Mouse (Mus musculus): ENCODE measurements at regions not wholly inside any gene's neighbourhood (a gene's known extent, or its start where the extent isn't known, plus 50 kb on each side); places are given as distances from the start of the nearest gene placed in this dataset.

DNA sequence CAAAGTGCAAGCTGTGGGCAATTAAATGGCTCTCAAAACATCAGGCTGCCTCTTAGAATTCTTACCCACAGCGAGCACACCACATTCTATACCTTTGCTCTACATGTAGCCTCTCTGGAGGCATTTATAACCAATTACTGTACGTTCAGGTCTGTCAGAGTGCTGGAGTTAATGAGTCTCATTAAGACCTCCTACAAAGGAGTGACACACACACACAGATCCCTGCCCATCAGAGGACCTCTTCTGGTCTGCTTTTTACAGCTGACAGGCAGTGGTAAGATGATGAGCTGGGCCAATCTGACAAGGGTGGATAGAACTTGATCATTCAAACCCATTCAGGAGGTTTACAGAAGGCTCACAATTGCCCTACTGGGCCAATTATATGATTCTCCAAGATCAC lies 110.4 kb upstream of the Lhx8 start:
- WGBS: 48% methylated on average over 2 of the region's 2 CpGs

DNA sequence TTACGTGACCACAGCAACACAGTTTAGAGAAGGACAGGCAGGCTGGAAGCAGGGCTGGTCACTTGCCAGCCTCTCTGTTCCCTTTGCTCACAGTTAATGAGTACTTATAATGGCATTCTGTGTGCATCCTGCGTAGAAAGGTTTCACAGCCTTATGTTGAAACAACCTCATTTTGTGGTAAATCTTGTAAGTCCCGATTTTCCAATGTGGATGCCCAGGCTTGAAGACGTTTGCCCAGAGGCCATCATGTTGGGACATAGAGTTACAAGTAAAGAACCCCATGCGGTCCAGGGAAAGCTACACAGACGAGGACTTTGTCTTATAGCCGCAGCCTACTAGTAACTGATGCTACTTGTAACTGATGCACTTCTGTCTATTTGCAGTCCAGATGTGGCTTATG lies 100.4 kb upstream of the Lhx8 start:
- no peaks in the 10 kb centered on the region for H3K36me3 ChIP-seq
- H3K27ac ChIP-seq (replicated peaks): no peak overlapping the region
- H3K4me3 ChIP-seq: no peak overlapping the region
- no peaks in the 10 kb centered on the region for H3K27me3 ChIP-seq
- H3K4me2 ChIP-seq: no peak overlapping the region
- no peak for ATAC-seq (ENCODE audit: low FRiP score, low read depth)
- no peak overlapping the region for H3K9ac ChIP-seq
- 82% methylated on average over 7 of the region's 7 CpGs for WGBS
- no peaks in the 10 kb centered on the region for H3K4me1 ChIP-seq (replicated peaks)
- no peaks in the 10 kb centered on the region for H3K9me3 ChIP-seq

More for the DNA sequence above, 110.4 kb upstream of the Lhx8 start:
- H3K27ac ChIP-seq (replicated peaks): no peak overlapping the region
- H3K4me1 ChIP-seq (replicated peaks): no peaks in the 10 kb centered on the region
- H3K36me3 ChIP-seq: no peaks in the 10 kb centered on the region
- ATAC-seq (ENCODE audit: low FRiP score, low read depth): no peak
- no peak overlapping the region for H3K4me3 ChIP-seq
- H3K9ac ChIP-seq: no peak overlapping the region
- H3K4me2 ChIP-seq: no peak overlapping the region
- no peaks in the 10 kb centered on the region for H3K27me3 ChIP-seq
- no peaks in the 10 kb centered on the region for H3K9me3 ChIP-seq

- ATAC-seq (ENCODE audit: low FRiP score, low read depth): no peak
- H3K9ac ChIP-seq: no peak overlapping the region
- no peaks in the 10 kb centered on the region for H3K4me1 ChIP-seq (replicated peaks)
- H3K36me3 ChIP-seq: no peaks in the 10 kb centered on the region
- no peaks in the 10 kb centered on the region for H3K27me3 ChIP-seq
- WGBS: 88% methylated on average over 6 of the region's 6 CpGs
- no peaks in the 10 kb centered on the region for H3K9me3 ChIP-seq
- no peak overlapping the region for H3K4me2 ChIP-seq
- H3K27ac ChIP-seq (replicated peaks): no peak overlapping the region
- no peak overlapping the region for H3K4me3 ChIP-seq
These were observed 99.2 kb upstream of the Lhx8 start for GRCm38 (mm10) chr3:154429666-154430065.

DNA sequence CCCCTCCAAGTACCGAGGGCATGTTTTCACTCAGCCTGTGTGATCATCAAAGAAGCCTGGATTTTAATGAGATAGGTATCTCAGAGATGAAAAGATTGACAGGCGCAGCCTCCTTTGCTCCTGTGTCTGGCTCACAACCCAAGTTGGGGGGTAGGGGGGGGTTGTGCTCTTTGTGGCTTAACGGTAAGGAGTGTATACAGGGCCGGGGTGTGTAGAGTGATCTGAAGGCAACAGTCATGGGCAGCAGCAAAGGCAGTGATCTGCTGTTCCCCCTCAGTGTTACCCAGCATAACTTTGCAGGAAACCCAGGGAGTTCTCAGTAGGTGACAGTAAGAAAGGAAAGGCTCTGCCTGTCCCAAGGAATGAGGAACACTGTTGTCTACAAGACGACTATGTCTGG lies 94.1 kb upstream of the Lhx8 start:
- Histone ChIP-seq H3K4me2 (no peak overlapping the region), H3K9me3 (no peaks in the 10 kb centered on the region), H3K27me3 (no peaks in the 10 kb centered on the region), H3K27ac (replicated peaks) (no peak overlapping the region), H3K36me3 (no peaks in the 10 kb centered on the region), H3K4me1 (replicated peaks) (no peaks in the 10 kb centered on the region), H3K4me3 (no peak overlapping the region), H3K9ac (no peak overlapping the region)
- 79% methylated on average over 5 of the region's 5 CpGs for WGBS
- ATAC-seq (ENCODE audit: low FRiP score, low read depth): no peak

GRCm38 (mm10) chr3:154421461-154421950 lies 91.0 kb upstream of the Lhx8 start:
- 84% methylated on average over 7 of the region's 7 CpGs for WGBS

GRCm38 (mm10) chr3:154418177-154418832 lies 87.8 kb upstream of the Lhx8 start:
- WGBS: 81% methylated on average over 4 of the region's 4 CpGs
- H3K27me3 ChIP-seq: no peaks in the 10 kb centered on the region
- no peaks in the 10 kb centered on the region for H3K4me1 ChIP-seq (replicated peaks)
- no peaks in the 10 kb centered on the region for H3K9me3 ChIP-seq
- ATAC-seq (ENCODE audit: low FRiP score, low read depth): no peak
- H3K9ac ChIP-seq: no peak overlapping the region
- H3K4me2 ChIP-seq: no peak overlapping the region
- H3K36me3 ChIP-seq: no peaks in the 10 kb centered on the region
- H3K27ac ChIP-seq (replicated peaks): no peak overlapping the region
- no peak overlapping the region for H3K4me3 ChIP-seq

More at GRCm38 (mm10) chr3:154421461-154421950, 91.0 kb upstream of the Lhx8 start:
- H3K9ac ChIP-seq: no peak overlapping the region
- H3K9me3 ChIP-seq: no peaks in the 10 kb centered on the region
- H3K4me1 ChIP-seq (replicated peaks): no peaks in the 10 kb centered on the region
- no peak overlapping the region for H3K4me3 ChIP-seq
- H3K4me2 ChIP-seq: no peak overlapping the region
- no peak for ATAC-seq (ENCODE audit: low FRiP score, low read depth)
- no peak overlapping the region for H3K27ac ChIP-seq (replicated peaks)
- no peaks in the 10 kb centered on the region for H3K27me3 ChIP-seq
- no peaks in the 10 kb centered on the region for H3K36me3 ChIP-seq

DNA sequence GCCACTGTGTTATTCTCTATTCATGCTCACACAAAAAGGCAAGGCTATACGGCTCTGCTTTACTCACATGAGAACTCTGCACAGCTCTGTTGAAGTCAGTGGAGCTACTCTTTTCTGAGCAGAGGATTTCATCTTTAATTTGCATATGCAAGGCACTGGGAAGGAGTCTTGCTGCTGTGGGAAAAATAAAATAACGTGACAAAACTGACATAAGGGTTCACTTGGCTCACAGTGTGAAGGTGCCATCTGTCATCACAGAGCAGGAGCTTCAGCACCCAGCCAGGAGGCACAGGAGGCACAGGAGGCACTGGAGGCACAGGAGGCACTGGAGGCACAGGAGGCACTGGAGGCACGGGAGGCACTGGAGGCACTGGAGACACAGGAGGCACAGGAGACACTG lies 83.9 kb upstream of the Lhx8 start:
- Histone ChIP-seq H3K27ac (replicated peaks) (no peak overlapping the region), H3K27me3 (no peaks in the 10 kb centered on the region), H3K36me3 (no peaks in the 10 kb centered on the region), H3K9ac (no peak overlapping the region), H3K4me1 (replicated peaks) (no peaks in the 10 kb centered on the region), H3K4me2 (no peak overlapping the region), H3K4me3 (no peak overlapping the region), H3K9me3 (no peaks in the 10 kb centered on the region)
- ATAC-seq (ENCODE audit: low FRiP score, low read depth): no peak
- WGBS: 57% methylated on average over 3 of the region's 3 CpGs

- 100% methylated on average over 2 of the region's 2 CpGs for WGBS
- H3K4me3 ChIP-seq: no peak overlapping the region
- ATAC-seq (ENCODE audit: low FRiP score, low read depth): no peak
These were observed 79.8 kb upstream of the Lhx8 start for GRCm38 (mm10) chr3:154410292-154410691.

GRCm38 (mm10) chr3:154402081-154402480 lies 71.6 kb upstream of the Lhx8 start:
- 69% methylated on average over 4 of the region's 4 CpGs for WGBS
- Histone ChIP-seq H3K4me1 (replicated peaks) (no peaks in the 10 kb centered on the region), H3K27ac (replicated peaks) (no peak overlapping the region), H3K4me3 (no peak overlapping the region), H3K36me3 (no peaks in the 10 kb centered on the region), H3K4me2 (no peak overlapping the region), H3K9ac (no peak overlapping the region), H3K9me3 (no peaks in the 10 kb centered on the region), H3K27me3 (no peaks in the 10 kb centered on the region)
- ATAC-seq (ENCODE audit: low FRiP score, low read depth): no peak

More at GRCm38 (mm10) chr3:154410292-154410691, 79.8 kb upstream of the Lhx8 start:
- no peaks in the 10 kb centered on the region for H3K36me3 ChIP-seq
- no peak overlapping the region for H3K4me2 ChIP-seq
- no peak overlapping the region for H3K27ac ChIP-seq (replicated peaks)
- no peaks in the 10 kb centered on the region for H3K4me1 ChIP-seq (replicated peaks)
- H3K27me3 ChIP-seq: no peaks in the 10 kb centered on the region
- H3K9ac ChIP-seq: no peak overlapping the region
- no peaks in the 10 kb centered on the region for H3K9me3 ChIP-seq

DNA sequence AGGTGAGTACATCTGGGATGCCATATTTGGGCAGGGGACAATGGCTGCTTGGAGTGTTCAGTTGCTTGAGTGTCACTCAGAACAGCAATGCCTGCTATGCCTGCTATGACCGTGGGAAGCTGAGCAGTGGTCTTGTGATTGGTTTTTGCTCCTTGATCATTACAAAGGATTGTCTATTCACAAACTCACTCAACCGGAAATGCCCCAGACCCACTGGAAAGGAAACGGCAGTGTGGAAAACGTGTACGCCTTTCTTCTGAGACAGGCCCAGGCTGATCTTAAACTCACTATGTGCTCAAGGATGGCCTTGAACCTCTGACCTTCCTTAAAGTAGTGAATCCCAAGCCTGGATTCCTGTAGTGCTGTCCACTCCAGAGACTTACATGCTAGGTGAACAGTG lies 63.2 kb upstream of the Lhx8 start:
- no peak overlapping the region for H3K4me3 ChIP-seq
- H3K27me3 ChIP-seq: no peaks in the 10 kb centered on the region
- H3K4me2 ChIP-seq: no peak overlapping the region
- H3K27ac ChIP-seq (replicated peaks): no peak overlapping the region
- H3K36me3 ChIP-seq: no peaks in the 10 kb centered on the region
- no peak overlapping the region for H3K9ac ChIP-seq
- H3K9me3 ChIP-seq: no peaks in the 10 kb centered on the region
- ATAC-seq (ENCODE audit: low FRiP score, low read depth): no peak
- 56% methylated on average over 5 of the region's 5 CpGs for WGBS
- no peaks in the 10 kb centered on the region for H3K4me1 ChIP-seq (replicated peaks)

DNA sequence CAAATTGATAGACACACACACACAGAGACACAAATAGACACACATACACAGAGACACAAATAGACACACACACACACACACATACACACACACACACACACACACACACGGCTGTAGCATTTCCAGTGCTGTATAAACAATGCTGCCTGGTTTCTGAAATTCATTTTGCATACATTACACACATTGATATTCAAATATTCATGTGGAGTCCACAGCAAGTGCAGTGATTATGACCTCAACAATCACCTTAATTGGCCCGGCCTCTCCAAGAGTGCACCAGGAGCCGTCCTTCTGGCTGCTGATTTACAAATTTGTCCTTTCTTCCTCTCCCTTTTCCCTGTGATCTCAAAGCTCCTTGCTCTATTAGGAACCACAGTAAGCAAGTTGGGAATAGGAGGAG lies 61.2 kb upstream of the Lhx8 start:
- no peaks in the 10 kb centered on the region for H3K27me3 ChIP-seq
- H3K27ac ChIP-seq (replicated peaks): no peak overlapping the region
- H3K4me2 ChIP-seq: no peak overlapping the region
- no peaks in the 10 kb centered on the region for H3K36me3 ChIP-seq
- no peak for ATAC-seq (ENCODE audit: low FRiP score, low read depth)
- 32% methylated on average over 3 of the region's 3 CpGs for WGBS
- no peaks in the 10 kb centered on the region for H3K4me1 ChIP-seq (replicated peaks)
- no peaks in the 10 kb centered on the region for H3K9me3 ChIP-seq
- no peak overlapping the region for H3K4me3 ChIP-seq
- H3K9ac ChIP-seq: no peak overlapping the region

DNA sequence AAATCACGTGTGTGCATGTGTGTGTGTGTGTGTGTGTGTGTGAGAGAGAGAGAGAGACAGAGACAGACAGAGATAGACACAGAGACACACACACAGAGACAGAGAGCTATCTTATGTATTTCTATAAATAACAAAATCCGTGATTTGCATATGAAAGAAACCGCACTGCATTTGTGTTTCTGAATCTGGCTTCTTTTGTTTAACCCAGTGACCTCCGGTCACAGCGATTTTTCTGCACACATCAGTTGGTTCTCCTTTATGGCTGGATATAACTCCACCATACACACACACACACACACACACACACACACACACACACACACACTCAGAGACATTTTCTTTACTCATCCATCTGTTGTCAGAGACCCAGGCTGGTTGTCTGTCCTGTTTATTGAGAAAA lies 58.2 kb upstream of the Lhx8 start:
- Histone ChIP-seq H3K27ac (replicated peaks) (no peak overlapping the region), H3K4me3 (no peak overlapping the region), H3K4me1 (replicated peaks) (peaks cover 7% of the 10 kb centered on the region), H3K9me3 (no peaks in the 10 kb centered on the region), H3K27me3 (no peaks in the 10 kb centered on the region), H3K36me3 (no peaks in the 10 kb centered on the region), H3K4me2 (no peak overlapping the region), H3K9ac (no peak overlapping the region)
- WGBS: 29% methylated on average over 5 of the region's 5 CpGs
- ATAC-seq (ENCODE audit: low FRiP score, low read depth): no peak

DNA sequence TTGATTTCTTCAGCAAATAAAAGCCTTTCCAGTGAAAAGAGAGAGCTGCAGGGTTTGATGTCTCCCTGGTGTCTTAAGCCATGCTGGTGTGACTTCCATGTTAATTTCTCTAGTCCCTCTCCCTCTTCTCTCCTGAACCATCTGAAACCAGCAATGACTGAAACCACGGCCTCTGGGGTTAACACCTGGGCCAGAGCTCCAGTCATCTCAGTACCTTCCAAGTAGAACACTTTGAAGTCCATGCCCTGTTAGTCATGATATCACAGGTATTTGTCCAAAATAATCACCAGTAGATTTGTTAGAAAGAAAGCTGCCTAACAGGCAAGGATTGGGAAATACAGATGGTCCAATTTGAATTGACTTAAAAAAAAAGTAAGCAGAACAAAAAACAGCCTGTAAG lies 56.8 kb upstream of the Lhx8 start:
- H3K4me1 ChIP-seq (replicated peaks): peaks cover 7% of the 10 kb centered on the region
- WGBS: 68% methylated on average over 1 of the region's 1 CpGs
- H3K27ac ChIP-seq (replicated peaks): no peak overlapping the region
- no peak overlapping the region for H3K9ac ChIP-seq
- no peak overlapping the region for H3K4me2 ChIP-seq
- H3K4me3 ChIP-seq: no peak overlapping the region
- ATAC-seq (ENCODE audit: low FRiP score, low read depth): no peak
- H3K9me3 ChIP-seq: no peaks in the 10 kb centered on the region
- no peaks in the 10 kb centered on the region for H3K27me3 ChIP-seq
- no peaks in the 10 kb centered on the region for H3K36me3 ChIP-seq
